Mouse (Mus musculus) bone marrow, adult 2 months (tissue): Measurements from ENCODE around the gene Cnksr1. TPM values are rescaled to one million over a fixed set of nuclear protein-coding genes. Genes with fewer than 3 reads are reported as not detected.

Experiments
- H3K27ac ChIP-seq: fragments of 200-500 bp; 2 replicates; pipeline ENCODE4 v1.5.1; 2012; ENCODE audit warnings: low read depth, mild to moderate bottlenecking, control low read depth, inconsistent platforms, low read length; ENCODE audit not compliant: control insufficient read depth, poor library complexity, insufficient read depth
- H3K4me1 ChIP-seq: fragments of 200-500 bp; 2 replicates; pipeline ENCODE4 v1.6.1; 2011; ENCODE audit warnings: low read length; ENCODE audit not compliant: control insufficient read depth, insufficient read depth
- H3K4me3 ChIP-seq: fragments of 200-500 bp; replicated peaks from 2 replicates; pipeline ENCODE3; 2011; ENCODE audit warnings: mild to moderate bottlenecking, low read depth, low read length, control low read depth; ENCODE audit not compliant: control insufficient read depth
- CTCF ChIP-seq: fragments of 200-500 bp; IDR thresholded peaks from 2 replicates; pipeline ENCODE4 v1.5.1; 2011; ENCODE audit warnings: low read length, control low read depth; ENCODE audit not compliant: control insufficient read depth, insufficient read depth
- POLR2A ChIP-seq: fragments of 200-500 bp; IDR thresholded peaks from 2 replicates; pipeline ENCODE4 v1.6.1; 2011; ENCODE audit warnings: low read depth, mild to moderate bottlenecking, control low read depth, low read length, borderline replicate concordance; ENCODE audit not compliant: control insufficient read depth
- WGBS: fragments of 180-500 bp; shearing (Covaris S2); methylation state at CpG from one replicate; pipeline ENCODE4 v1.1.7; 2018; 5-methylcytosine and 5-hydroxymethylcytosine counted together
- polyA plus RNA-seq: library from polyadenylated mRNA; stranded (reverse); fragments of >200 nt; gene quantifications from 2 replicates; pipeline ENCODE4 v1.2.4, GENCODE M21; 2011; ENCODE audit warnings: low replicate concordance; ENCODE audit not compliant: missing spikeins, insufficient read depth, insufficient read length

The Cnksr1 gene
- polyA plus RNA-seq, 1 experiment, result not detected

- Histone ChIP-seq H3K4me3 (no peak overlapping the region), H3K4me1 (no peaks in the 10 kb centered on the region), H3K27ac (no peak overlapping the region)
- no peak for TF ChIP-seq CTCF
- no peak for TF ChIP-seq POLR2A
- WGBS, result 61% methylated on average over 8 of the region's 8 CpGs
These were observed 7.8 kb downstream of the Cnksr1 start for GRCm38 (mm10) chr4:134230431-134230830.

GRCm38 (mm10) chr4:134227194-134227593 lies 11.0 kb downstream of the Cnksr1 start, which contains the start of gene Catsper4:
Catsper4 (minus strand) TSS chr4:134227383.
- WGBS, result 75% methylated on average over 8 of the region's 8 CpGs
- H3K27ac ChIP-seq, result no peak within 1 kb of the TSS
- H3K4me3 ChIP-seq, result no peak within 1 kb of the TSS
- H3K4me1 ChIP-seq, result no peaks in the 10 kb centered on the region
- TF ChIP-seq POLR2A (no peak), CTCF (0 out of 2 replicates have a peak, but pooled peaks have one; percentile 5)

GRCm38 (mm10) chr4:134222793-134223600 lies 15.2 kb downstream of the Cnksr1 start:
- no peak overlapping the region for H3K27ac ChIP-seq
- H3K4me1 ChIP-seq, result no peaks in the 10 kb centered on the region
- H3K4me3 ChIP-seq, result no peak overlapping the region
- no peak for TF ChIP-seq POLR2A
- 69% methylated on average over 11 of the region's 11 CpGs for WGBS

GRCm38 (mm10) chr4:134206488-134207053 lies 31.6 kb downstream of the Cnksr1 start:
- no peak overlapping the region for H3K4me3 ChIP-seq
- H3K4me1 ChIP-seq, result no peaks in the 10 kb centered on the region
- TF ChIP-seq POLR2A (no peak), CTCF (no peak)
- 48% methylated on average over 6 of the region's 6 CpGs for whole genome bisulfite sequencing
- no peak overlapping the region for H3K27ac ChIP-seq

- 51% methylated on average over 17 of the region's 17 CpGs for WGBS
- no peak for TF ChIP-seq CTCF
- TF ChIP-seq POLR2A, result no peak
- Histone ChIP-seq H3K4me1 (no peaks in the 10 kb centered on the region), H3K4me3 (no peak overlapping the region), H3K27ac (no peak overlapping the region)
These were observed 34.8 kb downstream of the Cnksr1 start for GRCm38 (mm10) chr4:134203340-134203896.

- no peaks in the 10 kb centered on the region for H3K4me1 ChIP-seq
- TF ChIP-seq POLR2A (no peak), CTCF (no peak)
- H3K27ac ChIP-seq, result no peak within 1 kb of the TSS
- no peak within 1 kb of the TSS for H3K4me3 ChIP-seq
- 85% methylated on average over 4 of the region's 4 CpGs for WGBS
These were observed 35.3 kb downstream of the Cnksr1 start, which contains the start of gene Gm7534 for GRCm38 (mm10) chr4:134202904-134203303. Gm7534 (minus strand) TSS chr4:134203004.

- no peaks in the 10 kb centered on the region for H3K4me1 ChIP-seq
- H3K27ac ChIP-seq, result no peak overlapping the region
- TF ChIP-seq POLR2A (no peak), CTCF (no peak)
- no peak overlapping the region for H3K4me3 ChIP-seq
- 66% methylated on average over 2 of the region's 2 CpGs for WGBS
These were observed 38.8 kb downstream of the Cnksr1 start for GRCm38 (mm10) chr4:134199371-134199770.

GRCm38 (mm10) chr4:134186268-134186667 lies 51.9 kb downstream of the Cnksr1 start:
- H3K4me1 ChIP-seq, result no peaks in the 10 kb centered on the region
- peak overlapping the region; percentile 79 for H3K27ac ChIP-seq
- TF ChIP-seq POLR2A, result no peak
- TF ChIP-seq CTCF, result no peak
- 1% methylated on average over 22 of the region's 22 CpGs for WGBS
- H3K4me3 ChIP-seq, result peak overlapping the region; percentile 82

GRCm38 (mm10) chr4:134185569-134185968 lies 52.6 kb downstream of the Cnksr1 start:
- WGBS, result 83% methylated on average over 3 of the region's 3 CpGs
- Histone ChIP-seq H3K27ac (no peak overlapping the region), H3K4me3 (peak overlapping the region; percentile 82), H3K4me1 (no peaks in the 10 kb centered on the region; the same call in 1 of the 2 replicates)
- TF ChIP-seq CTCF (no peak), POLR2A (no peak)
